Mouse (Mus musculus): Measurements from ENCODE around the gene Trpm3. TPM values are rescaled to one million over a fixed set of nuclear protein-coding genes. Genes with fewer than 3 reads are reported as not detected.

Trpm3 gene
- polyA plus RNA-seq, 2 experiments, result 0.03 TPM; not detected in 1

- DNase-seq (ENCODE audit: low read depth in 3 of 3, low spot score in 3 of 3) (no peak), ATAC-seq (ENCODE audit: insufficient read depth) (no peak)
- TF ChIP-seq CTCF (IDR thresholded peaks at IDR 0.05; ENCODE audit: low read depth), result no peak
- TF ChIP-seq EP300 (IDR thresholded peaks at IDR 0.05; ENCODE audit: low read depth), result no peak
- no peak overlapping the region for H3K27ac ChIP-seq
- H3K4me1 ChIP-seq (replicated peaks; ENCODE audit: control insufficient read depth in 2 of 2, insufficient read depth in 2 of 2, low read length in 1 of 2), result no peaks in the 10 kb centered on the region
- 68% methylated on average over 8 of the region's 8 CpGs for WGBS (ENCODE audit: insufficient replicate concordance)
- no peak overlapping the region for H3K4me3 ChIP-seq (ENCODE audit: insufficient read depth in 1 of 2, low read depth in 2 of 2, low read length in 2 of 2)
- no peak overlapping the region for H3K9ac ChIP-seq (replicated peaks)
- no peak overlapping the region for H3K4me2 ChIP-seq (ENCODE audit: low read depth)
- H3K27me3 ChIP-seq (ENCODE audit: control insufficient read depth, insufficient read depth, low read length), result no peaks in the 10 kb centered on the region
- no peaks in the 10 kb centered on the region for H3K36me3 ChIP-seq (replicated peaks; ENCODE audit: control insufficient read depth, insufficient read depth, low read depth)
- H3K9me3 ChIP-seq (ENCODE audit: control insufficient read depth, low read length), result no peaks in the 10 kb centered on the region
Observed at GRCm38 (mm10) chr19:22108893-22109463, 29.9 kb upstream of the Trpm3 start.

GRCm38 (mm10) chr19:22120976-22121375, 17.9 kb upstream of the Trpm3 start:
- TF ChIP-seq CTCF (IDR thresholded peaks at IDR 0.05; ENCODE audit: low read depth), result no peak
- TF ChIP-seq EP300 (IDR thresholded peaks at IDR 0.05; ENCODE audit: low read depth), result no peak
- 79% methylated on average over 2 of the region's 2 CpGs for WGBS (ENCODE audit: insufficient replicate concordance)

GRCm38 (mm10) chr19:22121631-22122030, 17.2 kb upstream of the Trpm3 start:
- no peak for DNase-seq (ENCODE audit: low read depth in 3 of 3, low spot score in 3 of 3)

More at GRCm38 (mm10) chr19:22120976-22121375, 17.9 kb upstream of the Trpm3 start:
- H3K4me2 ChIP-seq (ENCODE audit: low read depth), result no peak overlapping the region
- no peak for DNase-seq (ENCODE audit: low read depth in 3 of 3, low spot score in 3 of 3)
- no peaks in the 10 kb centered on the region for H3K4me1 ChIP-seq (replicated peaks; ENCODE audit: control insufficient read depth in 2 of 2, insufficient read depth in 2 of 2, low read length in 1 of 2)
- H3K9me3 ChIP-seq (ENCODE audit: control insufficient read depth, low read length), result no peaks in the 10 kb centered on the region
- no peaks in the 10 kb centered on the region for H3K36me3 ChIP-seq (replicated peaks; ENCODE audit: control insufficient read depth, insufficient read depth, low read depth)
- no peak overlapping the region for H3K4me3 ChIP-seq (ENCODE audit: insufficient read depth in 1 of 2, low read depth in 2 of 2, low read length in 2 of 2)
- no peaks in the 10 kb centered on the region for H3K27me3 ChIP-seq (ENCODE audit: control insufficient read depth, insufficient read depth, low read length)
- no peak for ATAC-seq (ENCODE audit: insufficient read depth)
- no peak overlapping the region for H3K27ac ChIP-seq
- no peak overlapping the region for H3K9ac ChIP-seq (replicated peaks)

GRCm38 (mm10) chr19:22132626-22133025, 6.2 kb upstream of the Trpm3 start:
- ATAC-seq (ENCODE audit: insufficient read depth) (no peak), DNase-seq (ENCODE audit: low read depth in 3 of 3, low spot score in 3 of 3) (no peak)
- WGBS (ENCODE audit: insufficient replicate concordance), result 43% methylated on average over 3 of the region's 3 CpGs
- no peaks in the 10 kb centered on the region for H3K36me3 ChIP-seq (replicated peaks; ENCODE audit: control insufficient read depth, insufficient read depth, low read depth)
- no peak overlapping the region for H3K27ac ChIP-seq
- no peaks in the 10 kb centered on the region for H3K9me3 ChIP-seq (ENCODE audit: control insufficient read depth, low read length)
- H3K9ac ChIP-seq (replicated peaks), result no peak overlapping the region
- no peak overlapping the region for H3K4me3 ChIP-seq (ENCODE audit: insufficient read depth in 1 of 2, low read depth in 2 of 2, low read length in 2 of 2)
- no peak for TF ChIP-seq EP300 (IDR thresholded peaks at IDR 0.05; ENCODE audit: low read depth)
- TF ChIP-seq CTCF (IDR thresholded peaks at IDR 0.05; ENCODE audit: low read depth), result no peak
- H3K27me3 ChIP-seq (ENCODE audit: control insufficient read depth, insufficient read depth, low read length), result no peaks in the 10 kb centered on the region
- H3K4me2 ChIP-seq (ENCODE audit: low read depth), result no peak overlapping the region
- no peaks in the 10 kb centered on the region for H3K4me1 ChIP-seq (replicated peaks; ENCODE audit: control insufficient read depth in 2 of 2, insufficient read depth in 2 of 2, low read length in 1 of 2)

More at GRCm38 (mm10) chr19:22121631-22122030, 17.2 kb upstream of the Trpm3 start:
- H3K4me3 ChIP-seq (ENCODE audit: insufficient read depth in 1 of 2, low read depth in 2 of 2, low read length in 2 of 2), result no peak overlapping the region
- no peak for TF ChIP-seq EP300 (IDR thresholded peaks at IDR 0.05; ENCODE audit: low read depth)
- no peak for TF ChIP-seq CTCF (IDR thresholded peaks at IDR 0.05; ENCODE audit: low read depth)
- 49% methylated on average over 2 of the region's 2 CpGs for WGBS (ENCODE audit: insufficient replicate concordance)
- no peaks in the 10 kb centered on the region for H3K36me3 ChIP-seq (replicated peaks; ENCODE audit: control insufficient read depth, insufficient read depth, low read depth)
- H3K4me1 ChIP-seq (replicated peaks; ENCODE audit: control insufficient read depth in 2 of 2, insufficient read depth in 2 of 2, low read length in 1 of 2), result no peaks in the 10 kb centered on the region
- H3K9ac ChIP-seq (replicated peaks), result no peak overlapping the region
- no peak overlapping the region for H3K27ac ChIP-seq
- no peak overlapping the region for H3K4me2 ChIP-seq (ENCODE audit: low read depth)
- ATAC-seq (ENCODE audit: insufficient read depth), result no peak
- no peaks in the 10 kb centered on the region for H3K27me3 ChIP-seq (ENCODE audit: control insufficient read depth, insufficient read depth, low read length)
- H3K9me3 ChIP-seq (ENCODE audit: control insufficient read depth, low read length), result no peaks in the 10 kb centered on the region

GRCm38 (mm10) chr19:22178549-22178948, 39.7 kb downstream of the Trpm3 start:
- no peak overlapping the region for H3K27ac ChIP-seq
- no peak overlapping the region for H3K9ac ChIP-seq (replicated peaks)
- H3K4me3 ChIP-seq (ENCODE audit: insufficient read depth in 1 of 2, low read depth in 2 of 2, low read length in 2 of 2), result no peak overlapping the region
- 51% methylated on average over 4 of the region's 4 CpGs for WGBS (ENCODE audit: insufficient replicate concordance)
- no peak overlapping the region for H3K4me2 ChIP-seq (ENCODE audit: low read depth)
- H3K36me3 ChIP-seq (replicated peaks; ENCODE audit: control insufficient read depth, insufficient read depth, low read depth), result no peaks in the 10 kb centered on the region
- ATAC-seq (ENCODE audit: insufficient read depth), result no peak
- H3K27me3 ChIP-seq (ENCODE audit: control insufficient read depth, insufficient read depth, low read length), result no peaks in the 10 kb centered on the region
- no peaks in the 10 kb centered on the region for H3K4me1 ChIP-seq (replicated peaks; ENCODE audit: control insufficient read depth in 2 of 2, insufficient read depth in 2 of 2, low read length in 1 of 2)
- no peak for TF ChIP-seq EP300 (IDR thresholded peaks at IDR 0.05; ENCODE audit: low read depth)
- TF ChIP-seq CTCF (IDR thresholded peaks at IDR 0.05; ENCODE audit: low read depth), result no peak
- no peak for DNase-seq (ENCODE audit: low read depth in 3 of 3, low spot score in 3 of 3)
- H3K9me3 ChIP-seq (ENCODE audit: control insufficient read depth, low read length), result no peaks in the 10 kb centered on the region
